Mouse (Mus musculus): ENCODE data around the gene Canx. TPM values are rescaled to one million over a fixed set of nuclear protein-coding genes. Genes with fewer than 3 reads are reported as not detected.

The Canx gene
- polyA plus RNA-seq, 1 experiment from 2014 or later = 372 TPM

GRCm38 (mm10) chr11:50358950-50359861 is 33.7 kb upstream of the Canx start:
- Histone ChIP-seq H3K36me3 (no peaks in the 10 kb centered on the region), H3K4me1 (peaks cover 13% of the 10 kb centered on the region), H3K27me3 (0 out of 2 replicates have a peak, but pooled peaks cover 4% of the 10 kb centered on the region), H3K4me3 (replicated peaks) (peak overlapping the region; percentile 61), H3K9ac (peak overlapping the region; percentile 64), H3K27ac (peak overlapping the region; percentile 83), H3K4me2 (peak overlapping the region; percentile 93), H3K9me3 (replicated peaks) (no peaks in the 10 kb centered on the region)
- WGBS = 2% methylated on average over 74 of the region's 74 CpGs
- ATAC-seq (replicated peaks; ENCODE audit: low FRiP score) = peak; percentile 52

GRCm38 (mm10) chr11:50355395-50355794 is 29.9 kb upstream of the Canx start:
- Histone ChIP-seq H3K4me3 (replicated peaks) (no peak overlapping the region), H3K9me3 (replicated peaks) (no peaks in the 10 kb centered on the region), H3K4me2 (no peak overlapping the region), H3K4me1 (peaks cover 12% of the 10 kb centered on the region), H3K9ac (no peak overlapping the region), H3K27ac (peak overlapping the region; percentile 88), H3K36me3 (no peaks in the 10 kb centered on the region), H3K27me3 (0 out of 2 replicates have a peak, but pooled peaks cover 4% of the 10 kb centered on the region)
- ATAC-seq (replicated peaks; ENCODE audit: low FRiP score) = no peak
- WGBS = 57% methylated on average over 1 of the region's 1 CpGs

- H3K36me3 ChIP-seq = no peaks in the 10 kb centered on the region
- H3K9me3 ChIP-seq (replicated peaks) = no peaks in the 10 kb centered on the region
- H3K27ac ChIP-seq = peak overlapping the region; percentile 88
- H3K27me3 ChIP-seq = 0 out of 2 replicates have a peak, but pooled peaks cover 4% of the 10 kb centered on the region
- 47% methylated on average over 3 of the region's 3 CpGs for WGBS
- no peak overlapping the region for H3K4me2 ChIP-seq
- peaks cover 12% of the 10 kb centered on the region for H3K4me1 ChIP-seq
- no peak overlapping the region for H3K4me3 ChIP-seq (replicated peaks)
- no peak overlapping the region for H3K9ac ChIP-seq
- ATAC-seq (replicated peaks; ENCODE audit: low FRiP score) = peak; percentile 73
Measured at GRCm38 (mm10) chr11:50354851-50355250, 29.4 kb upstream of the Canx start.

GRCm38 (mm10) chr11:50354162-50354561 is 28.7 kb upstream of the Canx start, which contains the start of gene Cby3:
Gene Cby3 (plus strand): TSS chr11:50354462.
- Histone ChIP-seq H3K9me3 (replicated peaks) (no peaks in the 10 kb centered on the region), H3K36me3 (no peaks in the 10 kb centered on the region), H3K27ac (peak within 1 kb of the TSS; percentile 88), H3K9ac (no peak within 1 kb of the TSS), H3K4me1 (peaks cover 11% of the 10 kb centered on the region), H3K4me2 (no peak within 1 kb of the TSS), H3K4me3 (replicated peaks) (no peak within 1 kb of the TSS), H3K27me3 (0 out of 2 replicates have a peak, but pooled peaks cover 4% of the 10 kb centered on the region)
- no peak for ATAC-seq (replicated peaks; ENCODE audit: low FRiP score)

GRCm38 (mm10) chr11:50352177-50352576 is 26.7 kb upstream of the Canx start:
- Histone ChIP-seq H3K27ac (no peak overlapping the region), H3K27me3 (no peaks in the 10 kb centered on the region), H3K4me1 (0 out of 2 replicates have a peak, but pooled peaks cover 5% of the 10 kb centered on the region), H3K4me3 (replicated peaks) (no peak overlapping the region), H3K9me3 (replicated peaks) (no peaks in the 10 kb centered on the region), H3K4me2 (no peak overlapping the region), H3K9ac (no peak overlapping the region), H3K36me3 (no peaks in the 10 kb centered on the region)
- WGBS = 66% methylated on average over 2 of the region's 2 CpGs
- no peak for ATAC-seq (replicated peaks; ENCODE audit: low FRiP score)

GRCm38 (mm10) chr11:50346256-50347032 is 21.0 kb upstream of the Canx start:
- Histone ChIP-seq H3K9me3 (replicated peaks) (no peaks in the 10 kb centered on the region), H3K27me3 (no peaks in the 10 kb centered on the region), H3K9ac (no peak overlapping the region), H3K4me2 (no peak overlapping the region), H3K36me3 (no peaks in the 10 kb centered on the region), H3K4me1 (no peaks in the 10 kb centered on the region), H3K4me3 (replicated peaks) (no peak overlapping the region), H3K27ac (no peak overlapping the region)
- no peak for ATAC-seq (replicated peaks; ENCODE audit: low FRiP score)
- WGBS = 89% methylated on average over 9 of the region's 9 CpGs

- Histone ChIP-seq H3K27ac (no peak overlapping the region), H3K27me3 (no peaks in the 10 kb centered on the region), H3K4me3 (replicated peaks) (no peak overlapping the region), H3K4me2 (no peak overlapping the region), H3K36me3 (no peaks in the 10 kb centered on the region), H3K9me3 (replicated peaks) (no peaks in the 10 kb centered on the region), H3K9ac (no peak overlapping the region), H3K4me1 (no peaks in the 10 kb centered on the region)
- 78% methylated on average over 4 of the region's 4 CpGs for WGBS
- ATAC-seq (replicated peaks; ENCODE audit: low FRiP score) = no peak
Measured at GRCm38 (mm10) chr11:50345486-50345885, 20.0 kb upstream of the Canx start.

GRCm38 (mm10) chr11:50336891-50337290 is 11.4 kb upstream of the Canx start:
- Histone ChIP-seq H3K9me3 (replicated peaks) (no peaks in the 10 kb centered on the region), H3K4me2 (no peak overlapping the region), H3K27me3 (no peaks in the 10 kb centered on the region), H3K4me3 (replicated peaks) (no peak overlapping the region), H3K9ac (no peak overlapping the region), H3K36me3 (no peaks in the 10 kb centered on the region), H3K27ac (no peak overlapping the region), H3K4me1 (no peaks in the 10 kb centered on the region)
- WGBS = 75% methylated on average over 4 of the region's 4 CpGs
- ATAC-seq (replicated peaks; ENCODE audit: low FRiP score) = no peak

- Histone ChIP-seq H3K27me3 (no peaks in the 10 kb centered on the region), H3K9me3 (replicated peaks) (no peaks in the 10 kb centered on the region), H3K4me3 (replicated peaks) (no peak overlapping the region), H3K27ac (no peak overlapping the region), H3K4me1 (no peaks in the 10 kb centered on the region), H3K9ac (no peak overlapping the region), H3K36me3 (no peaks in the 10 kb centered on the region), H3K4me2 (no peak overlapping the region)
- WGBS = 26% methylated on average over 1 of the region's 1 CpGs
- no peak for ATAC-seq (replicated peaks; ENCODE audit: low FRiP score)
Measured at GRCm38 (mm10) chr11:50336126-50336525, 10.7 kb upstream of the Canx start.

- WGBS = 90% methylated on average over 3 of the region's 3 CpGs
Measured at GRCm38 (mm10) chr11:50333181-50333580, 7.7 kb upstream of the Canx start.

GRCm38 (mm10) chr11:50329378-50329777 is 3.9 kb upstream of the Canx start:
- Histone ChIP-seq H3K4me3 (replicated peaks) (no peak overlapping the region), H3K27ac (no peak overlapping the region), H3K4me2 (no peak overlapping the region), H3K4me1 (peaks cover 2% of the 10 kb centered on the region), H3K27me3 (no peaks in the 10 kb centered on the region), H3K9me3 (replicated peaks) (no peaks in the 10 kb centered on the region), H3K36me3 (peaks cover 6% of the 10 kb centered on the region), H3K9ac (no peak overlapping the region)
- WGBS = 90% methylated on average over 1 of the region's 1 CpGs
- no peak for ATAC-seq (replicated peaks; ENCODE audit: low FRiP score)

More at GRCm38 (mm10) chr11:50333181-50333580, 7.7 kb upstream of the Canx start:
- Histone ChIP-seq H3K9ac (no peak overlapping the region), H3K27me3 (no peaks in the 10 kb centered on the region), H3K4me3 (replicated peaks) (no peak overlapping the region), H3K4me2 (no peak overlapping the region), H3K27ac (no peak overlapping the region), H3K9me3 (replicated peaks) (no peaks in the 10 kb centered on the region), H3K4me1 (no peaks in the 10 kb centered on the region), H3K36me3 (peaks cover 6% of the 10 kb centered on the region)
- no peak for ATAC-seq (replicated peaks; ENCODE audit: low FRiP score)

GRCm38 (mm10) chr11:50328075-50328625 is 2.7 kb upstream of the Canx start:
- 80% methylated on average over 3 of the region's 3 CpGs for WGBS
- H3K9me3 ChIP-seq (replicated peaks) = no peaks in the 10 kb centered on the region
- ATAC-seq (replicated peaks; ENCODE audit: low FRiP score) = no peak
- no peaks in the 10 kb centered on the region for H3K27me3 ChIP-seq
- H3K9ac ChIP-seq = no peak overlapping the region
- peaks cover 14% of the 10 kb centered on the region for H3K4me1 ChIP-seq
- peaks cover 6% of the 10 kb centered on the region for H3K36me3 ChIP-seq
- H3K4me2 ChIP-seq = no peak overlapping the region
- H3K4me3 ChIP-seq (replicated peaks) = no peak overlapping the region
- H3K27ac ChIP-seq = no peak overlapping the region

Measured in kidney, embryonic 15.5 days (tissue).